Mouse (Mus musculus) right cerebral cortex, postnatal 4 days (tissue): ENCODE results near the gene Patj.

Experiments
- DNase-seq: peaks from one replicate; pipeline ENCODE4 v3.0.0-alpha.2; 2022

The Patj gene

DNA sequence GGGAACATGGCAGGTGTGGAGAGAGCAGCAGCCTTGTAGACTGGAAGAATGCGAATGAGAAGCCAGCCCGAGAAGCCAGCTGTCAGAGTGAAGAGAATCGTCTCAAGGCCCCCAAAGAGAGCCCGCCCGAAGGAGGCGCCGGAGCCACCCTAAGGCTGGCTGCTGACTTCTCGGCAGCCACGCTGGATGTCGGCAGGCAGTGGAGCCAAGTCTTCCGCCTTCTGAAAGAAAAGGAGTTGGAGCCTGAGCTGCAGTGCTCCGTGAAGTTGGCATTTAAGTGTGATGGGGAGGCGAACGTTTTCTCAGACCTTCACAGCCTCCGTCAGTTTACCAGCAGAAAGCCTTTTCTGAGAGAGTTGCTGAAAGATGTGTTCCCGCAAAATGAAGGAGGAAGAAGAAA lies 338.1 kb downstream of the Patj start:
- DNase-seq, result no peak

GRCm38 (mm10) chr4:98739753-98740152 lies 344.2 kb downstream of the Patj start:
- no peak for DNase-seq

- DNase-seq, result no peak
These were observed 347.8 kb downstream of the Patj start for GRCm38 (mm10) chr4:98743209-98743905.

- DNase-seq, result no peak
These were observed 348.3 kb downstream of the Patj start for GRCm38 (mm10) chr4:98743906-98744210.

DNA sequence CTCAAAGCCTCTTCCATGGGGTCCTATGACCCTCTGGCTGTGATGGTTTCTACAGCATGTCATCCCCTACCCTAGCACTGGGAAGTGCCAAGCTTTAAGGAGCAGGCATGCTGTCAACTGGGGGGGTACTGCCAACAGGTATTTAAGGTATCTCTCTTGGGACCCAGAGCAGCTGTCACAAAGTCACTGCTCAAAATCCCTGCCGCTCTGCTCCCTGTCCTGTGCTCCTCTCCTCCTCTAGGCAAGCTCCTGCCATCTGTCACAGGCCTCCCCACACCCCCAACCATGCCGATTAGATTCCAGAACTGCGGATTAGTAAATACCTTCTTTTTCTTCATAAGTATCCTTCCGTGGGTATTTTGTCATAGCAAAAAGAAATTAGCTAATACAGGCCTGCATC lies 358.9 kb downstream of the Patj start:
- DNase-seq, result no peak

- DNase-seq, result no peak
These were observed 360.6 kb downstream of the Patj start for GRCm38 (mm10) chr4:98756141-98756540.

GRCm38 (mm10) chr4:98758012-98758821 lies 362.6 kb downstream of the Patj start:
- DNase-seq, result no peak

GRCm38 (mm10) chr4:98758872-98759518 lies 363.4 kb downstream of the Patj start:
- DNase-seq, result no peak

DNA sequence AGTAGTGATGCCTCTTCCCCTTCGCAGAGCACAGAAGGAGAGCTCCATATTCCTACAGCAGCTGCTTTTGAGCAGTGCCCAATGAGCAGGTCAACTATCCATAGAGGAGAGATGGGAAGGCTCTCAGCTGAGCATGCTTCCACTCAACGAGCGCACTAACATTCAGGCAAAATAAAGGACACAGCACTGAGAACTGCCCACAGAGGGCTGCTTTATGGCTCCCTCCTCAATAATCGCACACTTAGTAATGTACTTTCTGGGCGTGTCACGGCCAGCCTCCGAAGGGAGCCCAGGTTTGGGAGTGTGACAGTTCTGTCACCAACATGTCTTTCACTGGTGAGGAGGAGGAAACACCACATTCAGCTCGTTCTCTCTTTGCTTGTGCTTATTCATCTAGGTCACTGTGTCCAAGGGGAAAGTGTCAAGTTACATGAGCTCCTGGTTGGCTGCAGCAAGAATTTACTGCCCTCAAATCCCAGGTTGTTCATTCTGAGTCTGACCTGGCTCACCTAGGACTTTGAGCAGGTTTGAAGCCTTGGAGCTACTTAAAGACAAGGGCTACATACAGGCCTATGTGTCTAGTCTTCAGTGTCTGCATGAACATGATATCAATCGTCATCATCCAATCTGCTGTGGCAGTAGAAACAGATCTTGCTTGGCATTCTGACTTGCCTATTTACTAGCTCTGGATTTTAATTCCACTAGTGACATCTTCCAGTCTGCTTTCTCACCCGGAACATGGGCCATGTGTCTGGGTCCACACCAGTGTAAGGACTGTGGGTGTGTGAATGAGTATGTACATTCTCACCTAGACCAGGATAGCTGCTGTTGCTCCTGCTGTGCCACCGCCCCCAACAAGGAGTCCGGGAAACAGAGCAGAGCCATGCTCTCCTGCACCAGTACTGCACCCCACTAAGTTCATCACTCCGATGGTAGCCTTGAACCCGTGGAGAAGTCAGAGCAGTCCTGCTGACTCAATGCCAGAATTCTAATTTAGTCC lies 371.8 kb downstream of the Patj start:
- no peak for DNase-seq
